Mouse (Mus musculus) layer of hippocampus, postnatal 36 days (tissue): ENCODE data around the gene Slc4a2. TPM values are rescaled to one million over a fixed set of nuclear protein-coding genes. Genes with fewer than 3 reads are reported as not detected.
A peak's percentile ranks its signal among the peaks of the same experiment; 100 is the strongest.

Experiments
- DNase-seq, 2 experiments: peaks; one replicate each; pipeline ENCODE4 v3.0.0; 2022
- total RNA-seq, 2 experiments: library from RNA; stranded (reverse); gene quantifications; 2 replicates each; pipeline ENCODE4 v1.2.3; 2021

The Slc4a2 gene
- total RNA-seq, 2 experiments from 2014 or later: 25.6 to 33.2 TPM

GRCm38 (mm10) chr5:24470600-24470999, 47.0 kb downstream of the Slc4a2 start:
- DNase-seq: no peak

- no peak for DNase-seq
These were observed 49.4 kb downstream of the Slc4a2 start for GRCm38 (mm10) chr5:24472884-24473619.

GRCm38 (mm10) chr5:24474025-24474722, 50.5 kb downstream of the Slc4a2 start:
- no peak for DNase-seq

GRCm38 (mm10) chr5:24474723-24475261, 51.2 kb downstream of the Slc4a2 start:
- peak; percentile 73 to 74 for DNase-seq

GRCm38 (mm10) chr5:24475476-24476241, 52.0 kb downstream of the Slc4a2 start:
- no peak for DNase-seq

GRCm38 (mm10) chr5:24477909-24478308, 54.3 kb downstream of the Slc4a2 start:
- no peak for DNase-seq

GRCm38 (mm10) chr5:24481647-24482046, 58.0 kb downstream of the Slc4a2 start:
- DNase-seq: peak; percentile 55 to 60

GRCm38 (mm10) chr5:24482247-24483079, 58.8 kb downstream of the Slc4a2 start:
- no peak for DNase-seq

- DNase-seq: peak in 1 of 2 experiments; percentile 46
These were observed 59.7 kb downstream of the Slc4a2 start for GRCm38 (mm10) chr5:24483326-24483725.

GRCm38 (mm10) chr5:24484963-24485362, 61.3 kb downstream of the Slc4a2 start:
- no peak for DNase-seq

GRCm38 (mm10) chr5:24486097-24486496, 62.5 kb downstream of the Slc4a2 start:
- peak; percentile 82 to 84 for DNase-seq

GRCm38 (mm10) chr5:24486738-24487137, 63.1 kb downstream of the Slc4a2 start:
- DNase-seq: no peak

GRCm38 (mm10) chr5:24490413-24490920, 66.8 kb downstream of the Slc4a2 start:
- DNase-seq: no peak

Other genes starting within 250 kb of the Slc4a2 start
- 10 to 100 TPM; 21.3 to 23.7 TPM for gene Kcnh2, start 72.2 kb upstream of the Slc4a2 start, total RNA-seq
- 1 to 10 TPM; 6.1 to 6.4 TPM for gene Nos3, start 59.0 kb upstream of the Slc4a2 start, total RNA-seq
- 1 to 10 TPM; 3.0 to 4.2 TPM for gene Atg9b, start 31.7 kb upstream of the Slc4a2 start, total RNA-seq
- 10 to 100 TPM; 51.9 to 58.7 TPM for gene Abcb8, start 30.2 kb upstream of the Slc4a2 start, total RNA-seq
- under 1 TPM in 1 of 2 experiments, not detected in 1; 0.23 TPM for gene Asic3, start 10.4 kb upstream of the Slc4a2 start, total RNA-seq
- 100 to 1,000 TPM; 122 TPM for gene Cdk5, start 307 bp upstream of the Slc4a2 start, total RNA-seq
- 100 to 1,000 TPM; 121 to 144 TPM for gene Fastk, start 21.4 kb downstream of the Slc4a2 start, total RNA-seq
- 10 to 100 TPM; 18.6 to 19.8 TPM for gene Tmub1, start 24.0 kb downstream of the Slc4a2 start, total RNA-seq
- 100 to 1,000 TPM; 635 to 641 TPM for gene Agap3, start 28.3 kb downstream of the Slc4a2 start, total RNA-seq
- gene Gbx1, start 103.4 kb downstream of the Slc4a2 start, total RNA-seq: not detected
- gene Asb10, start 117.1 kb downstream of the Slc4a2 start, total RNA-seq: under 1 TPM in 1 of 2 experiments, not detected in 1; 0.25 TPM
- not detected for gene 4931409K22Rik, start 133.0 kb downstream of the Slc4a2 start, total RNA-seq
- gene Abcf2, start 153.6 kb downstream of the Slc4a2 start, total RNA-seq: 10 to 100 TPM; 74.5 to 77.3 TPM
- 10 to 100 TPM; 58.0 to 61.2 TPM for gene Chpf2, start 162.9 kb downstream of the Slc4a2 start, total RNA-seq
- gene Smarcd3, start 200.6 kb downstream of the Slc4a2 start, total RNA-seq: 10 to 100 TPM; 88.0 to 89.8 TPM